Mouse (Mus musculus): ENCODE data around the gene Mmp28.

Mmp28 gene

GRCm38 (mm10) chr11:83462711-83463244, at the start of gene Mmp28:
Gene Mmp28 (minus strand): TSS chr11:83463071.
- DNase-seq (ENCODE audit: low read depth, low spot score): no peak

- DNase-seq (ENCODE audit: low read depth, low spot score): no peak
Measured at GRCm38 (mm10) chr11:83509521-83509920, 46.6 kb upstream of the Mmp28 start.

- no peak for DNase-seq (ENCODE audit: low read depth, low spot score)
Measured at GRCm38 (mm10) chr11:83504308-83504707, 41.4 kb upstream of the Mmp28 start.

- DNase-seq (ENCODE audit: low read depth, low spot score): peak; percentile 93
Measured at GRCm38 (mm10) chr11:83495571-83495970, 32.7 kb upstream of the Mmp28 start.

- peak; percentile 48 for DNase-seq (ENCODE audit: low read depth, low spot score)
Measured at GRCm38 (mm10) chr11:83491488-83491887, 28.6 kb upstream of the Mmp28 start.

GRCm38 (mm10) chr11:83473235-83474016, 10.6 kb upstream of the Mmp28 start:
- peak; percentile 50 for DNase-seq (ENCODE audit: low read depth, low spot score)

- peak; percentile 99 for DNase-seq (ENCODE audit: low read depth, low spot score)
Measured at GRCm38 (mm10) chr11:83472324-83473234, 9.7 kb upstream of the Mmp28 start, which contains the start of gene Taf15. Gene Taf15 (plus strand): TSS chr11:83473086.

- no peak for DNase-seq (ENCODE audit: low read depth, low spot score)
Measured at GRCm38 (mm10) chr11:83471766-83472165, 8.9 kb upstream of the Mmp28 start.

GRCm38 (mm10) chr11:83468765-83469164, 5.9 kb upstream of the Mmp28 start:
- no peak for DNase-seq (ENCODE audit: low read depth, low spot score)

GRCm38 (mm10) chr11:83467120-83467652, 4.3 kb upstream of the Mmp28 start:
- no peak for DNase-seq (ENCODE audit: low read depth, low spot score)

GRCm38 (mm10) chr11:83465976-83466375, 3.1 kb upstream of the Mmp28 start:
- DNase-seq (ENCODE audit: low read depth, low spot score): no peak

- DNase-seq (ENCODE audit: low read depth, low spot score): no peak
Measured at GRCm38 (mm10) chr11:83461462-83462027, 1.3 kb downstream of the Mmp28 start.

GRCm38 (mm10) chr11:83457912-83458601, 4.8 kb downstream of the Mmp28 start:
- DNase-seq (ENCODE audit: low read depth, low spot score): no peak

GRCm38 (mm10) chr11:83457257-83457656, 5.6 kb downstream of the Mmp28 start:
- DNase-seq (ENCODE audit: low read depth, low spot score): no peak

- no peak for DNase-seq (ENCODE audit: low read depth, low spot score)
Measured at GRCm38 (mm10) chr11:83455608-83456007, 7.3 kb downstream of the Mmp28 start.

- DNase-seq (ENCODE audit: low read depth, low spot score): no peak
Measured at GRCm38 (mm10) chr11:83454548-83454947, 8.3 kb downstream of the Mmp28 start.

GRCm38 (mm10) chr11:83451281-83451680, 11.6 kb downstream of the Mmp28 start:
- no peak for DNase-seq (ENCODE audit: low read depth, low spot score)

- DNase-seq (ENCODE audit: low read depth, low spot score): no peak
Measured at GRCm38 (mm10) chr11:83450550-83450949, 12.3 kb downstream of the Mmp28 start.

- peak; percentile 88 for DNase-seq (ENCODE audit: low read depth, low spot score)
Measured at GRCm38 (mm10) chr11:83449298-83449697, 13.6 kb downstream of the Mmp28 start.

GRCm38 (mm10) chr11:83448927-83449236, 14.0 kb downstream of the Mmp28 start:
- DNase-seq (ENCODE audit: low read depth, low spot score): no peak

Data from ES-CJ7 (cell line).